Mouse (Mus musculus) CH12F3 (cell line): ENCODE results near the gene H2-M10.3.

Experiments used
- in situ Hi-C: fragments of 300-500 bp; cut with MboI; formaldehyde crosslinking; loops from 2 replicates; pipeline ENCODE4 v1.14.3; 2020; ENCODE audit warnings: low sequenced_read_pairs

The H2-M10.3 gene

DNA sequence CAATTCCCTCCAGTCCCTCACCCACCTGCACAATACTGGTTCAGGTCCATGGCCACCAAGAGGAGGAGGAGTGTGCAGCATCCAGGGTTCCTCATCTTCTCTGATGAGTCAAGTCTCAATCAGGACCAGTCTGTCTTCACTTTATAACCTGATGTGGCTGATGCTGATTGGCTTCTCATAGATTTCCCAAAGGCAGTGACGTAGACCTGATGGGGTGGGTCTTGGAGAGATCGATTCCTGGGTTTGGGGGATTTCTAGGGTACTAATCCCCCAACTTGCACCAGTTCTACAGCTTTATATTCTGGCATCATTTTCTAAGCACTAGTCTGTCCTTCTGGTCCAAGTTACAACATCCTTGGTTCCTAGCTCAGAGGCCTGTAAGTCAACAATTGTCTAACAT, at the start of gene H2-M10.3:
H2-M10.3 (minus strand) TSS at position 101 of the 400 bp plus-strand sequence.
- in situ Hi-C loops, result loop anchor here (25.0 kb wide), 1 partner anchor 419 kb away; no protein-coding TSS in a partner anchor

DNA sequence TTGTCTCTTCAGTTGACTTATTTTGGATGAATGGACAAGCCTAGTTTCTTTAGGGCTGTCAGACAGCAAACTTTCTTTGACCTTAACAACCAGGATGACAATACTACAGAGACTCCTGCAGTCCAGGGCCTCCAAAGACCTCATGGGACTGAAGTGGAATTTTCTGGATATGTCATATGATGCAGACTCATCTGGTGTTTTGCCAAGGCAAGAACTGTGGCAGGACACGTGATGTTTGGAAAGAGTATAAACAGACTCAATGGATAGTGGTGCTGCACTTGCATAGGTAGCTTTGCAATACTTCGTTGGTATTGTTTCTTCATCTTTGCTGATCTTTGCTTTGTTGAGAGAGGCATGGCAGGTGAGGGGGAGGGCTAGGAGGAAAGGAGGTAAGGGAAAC, 49.2 kb upstream of the H2-M10.3 start:
- in situ Hi-C loops, result loop anchor here (10.0 to 25.0 kb wide), 2 partner anchors 63 to 320 kb away; no protein-coding TSS in a partner anchor

DNA sequence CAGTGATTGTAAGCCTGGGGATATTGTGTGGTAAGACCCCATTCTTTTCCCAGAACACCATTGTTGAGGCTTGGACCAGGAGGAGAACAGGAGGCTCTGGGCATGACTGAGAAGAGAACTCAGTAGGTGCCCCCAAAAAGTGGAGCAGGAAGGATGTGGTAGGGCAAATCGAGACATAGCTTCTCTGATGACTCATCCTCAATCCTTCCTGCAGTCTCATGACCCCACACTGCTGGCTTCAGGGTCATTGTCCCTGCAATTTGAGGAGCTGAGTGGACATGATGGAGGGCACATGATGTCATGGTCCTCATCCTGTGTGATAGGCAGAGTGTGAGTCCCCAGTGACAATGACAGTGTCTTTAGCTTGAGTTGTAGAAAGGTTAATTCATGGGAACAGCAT, 47.2 kb upstream of the H2-M10.3 start:
- in situ Hi-C loops, result loop anchor here (10.0 to 25.0 kb wide), 2 partner anchors 61 to 322 kb away; no protein-coding TSS in a partner anchor

DNA sequence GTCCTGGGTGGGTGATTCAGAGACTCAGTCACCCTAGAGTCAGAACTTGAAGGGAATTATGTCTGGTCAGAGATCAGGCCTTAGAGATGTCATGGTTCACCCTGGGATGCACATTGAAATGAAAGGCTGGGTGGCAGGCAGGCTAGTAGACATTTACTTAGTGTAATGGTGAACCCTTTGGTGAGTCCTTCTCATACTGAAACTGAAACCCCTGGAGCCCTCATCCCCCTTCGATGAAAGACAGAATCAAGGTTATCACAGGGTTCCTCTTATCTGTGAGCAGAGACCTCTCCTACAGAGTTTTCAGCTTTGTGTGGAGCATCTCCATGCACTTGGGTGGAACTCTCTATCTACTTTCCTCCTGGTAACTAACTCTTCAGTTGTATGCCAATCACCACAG, 46.1 kb upstream of the H2-M10.3 start:
- in situ Hi-C loops, result loop anchor here (10.0 to 25.0 kb wide), 2 partner anchors 60 to 323 kb away; no protein-coding TSS in a partner anchor

DNA sequence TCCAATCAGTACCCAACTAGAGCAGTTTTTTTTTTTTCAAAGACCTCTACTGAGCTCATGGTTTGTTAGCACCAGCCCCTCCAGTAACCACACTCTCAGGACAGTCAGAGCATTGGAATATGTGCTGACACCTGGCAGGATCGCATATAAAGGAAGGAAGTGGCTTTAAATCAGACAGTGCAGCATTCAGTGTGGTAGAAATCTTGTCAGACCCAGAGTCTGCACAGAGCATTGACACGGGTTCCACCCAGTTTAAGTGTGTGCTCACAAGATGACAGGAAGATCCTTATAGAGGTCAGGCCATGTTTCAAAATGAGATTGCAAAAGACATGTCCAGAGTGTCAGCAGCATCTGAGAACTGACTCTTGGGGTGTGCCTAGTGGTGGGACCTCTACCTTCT, 21.7 kb upstream of the H2-M10.3 start:
- in situ Hi-C loops, result loop anchor here (5.0 kb wide), 1 partner anchor 98 kb away; no protein-coding TSS in a partner anchor

DNA sequence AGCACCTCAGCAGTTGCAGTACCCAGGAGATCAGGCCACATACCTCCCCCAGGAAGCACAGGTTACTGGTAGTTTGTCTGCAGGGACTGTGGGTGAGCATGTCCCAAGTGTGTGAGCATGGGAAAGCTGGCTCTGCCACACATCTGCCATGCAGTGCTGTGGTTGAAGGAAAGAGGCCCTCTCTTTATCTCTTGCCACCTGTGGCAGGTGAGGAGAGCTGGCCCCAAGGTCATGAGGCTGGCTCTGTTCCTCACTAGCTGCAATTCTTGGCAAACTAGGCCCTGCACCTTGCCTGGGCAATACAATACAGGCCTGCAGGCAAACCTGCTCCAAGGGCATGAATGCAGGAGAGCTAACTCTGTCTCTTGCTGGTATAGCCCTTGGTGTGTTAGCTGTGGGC, 5.8 kb downstream of the H2-M10.3 start:
- in situ Hi-C loops, result loop anchor here (25.0 kb wide), 1 partner anchor 425 kb away; no protein-coding TSS in a partner anchor

DNA sequence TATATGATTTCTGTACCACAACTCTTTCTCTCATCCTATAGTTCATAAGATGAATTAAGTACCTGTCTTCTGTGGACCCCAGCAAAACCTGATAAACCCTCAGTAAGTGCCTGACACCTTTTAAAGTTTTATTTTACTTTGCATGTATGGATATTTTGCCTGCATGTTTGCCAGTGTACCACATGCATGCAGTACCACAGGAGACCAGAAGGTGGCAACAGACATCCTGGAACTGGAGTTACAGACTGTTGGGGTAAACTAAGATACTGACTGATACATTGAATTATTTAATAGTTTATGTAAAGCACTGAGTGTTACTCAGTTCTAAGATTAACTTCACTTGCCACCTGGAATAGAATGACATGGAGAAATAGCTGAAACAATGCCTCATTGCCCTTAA, 10.7 kb downstream of the H2-M10.3 start:
- in situ Hi-C loops, result loop anchor here (10.0 to 25.0 kb wide), 2 partner anchors 57 to 430 kb away; no protein-coding TSS in a partner anchor

DNA sequence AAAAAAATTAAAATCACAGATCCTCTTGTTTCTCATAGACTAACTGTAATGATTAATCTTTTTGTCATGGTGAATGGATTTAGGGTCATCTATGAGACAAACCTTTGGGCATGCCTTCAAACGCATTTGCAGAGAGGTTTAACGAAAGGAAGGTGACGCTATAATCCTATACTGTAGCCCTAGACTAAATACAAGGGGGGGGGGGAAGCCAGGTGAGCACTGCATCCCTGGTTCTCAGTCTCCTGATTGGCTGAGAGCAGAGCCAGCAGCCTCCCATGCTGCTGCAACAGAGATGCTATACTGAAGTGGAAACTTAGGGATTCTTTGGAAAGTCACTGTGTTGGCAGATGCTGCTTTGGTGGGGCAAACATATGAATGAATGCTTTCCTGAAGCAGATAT, 12.5 kb downstream of the H2-M10.3 start:
- in situ Hi-C loops, result loop anchor here (10.0 to 25.0 kb wide), 2 partner anchors 59 to 432 kb away; no protein-coding TSS in a partner anchor

DNA sequence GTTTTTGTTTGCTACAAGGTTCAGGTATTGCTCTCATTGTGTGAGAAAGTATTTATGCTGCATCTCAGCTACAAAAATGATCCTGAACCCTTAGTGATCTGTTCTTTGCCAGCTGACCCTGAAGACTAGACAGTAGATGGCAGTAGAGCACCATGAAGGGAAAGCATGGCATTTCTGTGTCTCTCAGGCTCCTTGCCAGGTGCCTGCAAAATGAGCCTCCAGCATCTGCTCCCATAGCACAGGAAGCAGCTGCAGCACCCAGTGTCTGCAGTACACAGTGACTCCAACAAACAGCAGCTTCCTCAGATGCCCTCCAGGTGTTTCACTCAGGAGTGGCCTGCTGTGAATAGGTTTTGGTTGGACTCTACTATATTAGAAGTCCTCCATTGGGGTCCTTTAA, 12.9 kb downstream of the H2-M10.3 start:
- in situ Hi-C loops, result loop anchor here (10.0 to 25.0 kb wide), 2 partner anchors 59 to 432 kb away; no protein-coding TSS in a partner anchor

DNA sequence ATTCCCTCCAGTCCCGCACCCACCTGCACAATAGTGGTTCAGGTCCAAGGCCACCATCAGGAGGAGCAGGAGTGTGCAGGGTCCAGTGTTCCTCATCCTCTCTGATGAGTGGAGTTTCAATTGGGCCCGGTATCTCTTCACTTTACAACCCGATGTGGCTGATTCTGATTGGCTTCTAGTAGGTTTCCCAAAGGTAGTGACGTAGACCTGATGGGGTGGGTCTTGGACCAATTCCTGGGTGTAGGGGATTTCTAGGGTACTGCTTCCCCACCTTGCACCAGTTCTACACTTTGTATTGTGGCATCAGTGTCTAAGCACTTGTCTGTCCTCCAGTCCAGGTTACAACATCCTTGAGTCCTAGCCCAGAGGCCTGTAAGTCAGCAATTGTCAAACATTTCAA, 42.2 kb downstream of the H2-M10.3 start, which contains the start of gene H2-M10.1:
H2-M10.1 (minus strand) TSS at position 101 of the 400 bp plus-strand sequence.
- in situ Hi-C loops, result no loop called here

DNA sequence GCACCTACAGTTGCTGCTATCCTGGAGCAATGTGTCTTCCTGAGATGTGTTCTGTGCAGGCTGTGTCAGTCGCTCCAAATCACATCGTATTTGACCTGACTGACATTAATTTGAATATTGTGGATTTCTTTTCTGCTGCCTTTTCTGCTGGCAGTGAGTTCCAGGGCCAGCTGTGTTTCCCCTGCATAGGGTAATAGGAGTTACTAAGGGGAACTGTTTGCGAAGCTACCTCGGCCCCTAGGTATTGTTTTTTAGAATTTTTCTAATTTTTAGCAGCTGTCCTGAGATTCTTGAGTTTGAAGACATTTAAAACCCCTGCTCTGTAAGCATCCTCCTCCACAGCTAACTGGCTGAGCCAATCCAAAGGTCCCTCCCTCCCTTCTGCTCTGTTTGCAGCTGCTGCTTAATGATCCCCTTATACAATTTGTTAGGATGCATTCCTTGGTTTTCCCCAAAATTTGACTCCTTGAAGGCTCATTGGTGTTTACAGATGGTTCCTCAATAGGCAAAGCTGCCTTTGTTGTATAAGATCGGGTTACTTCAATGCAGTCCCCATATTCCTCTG, 52.4 kb downstream of the H2-M10.3 start:
- in situ Hi-C loops, result no loop called here

DNA sequence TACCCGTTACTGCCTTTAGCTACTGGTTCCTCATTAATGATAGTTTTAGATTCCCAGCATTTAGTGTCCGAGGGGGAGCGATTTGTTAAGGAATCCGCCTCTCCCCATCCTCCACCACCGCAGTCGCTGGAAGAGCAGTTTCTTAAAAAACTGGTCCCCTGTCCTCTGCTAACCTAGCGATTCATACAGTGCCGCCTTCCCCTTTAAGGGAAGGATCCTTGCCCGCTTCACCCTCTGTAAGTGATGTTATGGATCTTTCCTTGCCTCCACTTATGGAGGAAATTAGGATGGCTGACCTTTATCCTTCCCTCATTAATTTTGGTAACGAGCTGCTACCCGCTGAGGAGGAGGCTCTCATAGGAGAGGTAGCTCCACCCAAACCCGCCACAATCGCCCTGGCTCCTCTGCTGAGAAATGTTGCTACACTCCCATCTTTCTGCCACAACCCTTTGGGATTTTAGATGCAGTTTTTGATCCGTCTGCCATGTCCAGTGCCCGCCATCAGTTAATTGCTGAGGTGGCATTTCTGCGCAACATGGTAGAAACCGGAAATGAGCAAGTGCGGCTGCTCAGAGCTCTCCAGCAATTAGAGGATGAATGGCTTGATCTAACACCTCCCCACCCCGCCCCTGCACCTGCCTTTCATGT, 53.1 kb downstream of the H2-M10.3 start:
- in situ Hi-C loops, result no loop called here
